Mouse (Mus musculus): ENCODE data around the gene Olfr463.

Olfr463 gene

DNA sequence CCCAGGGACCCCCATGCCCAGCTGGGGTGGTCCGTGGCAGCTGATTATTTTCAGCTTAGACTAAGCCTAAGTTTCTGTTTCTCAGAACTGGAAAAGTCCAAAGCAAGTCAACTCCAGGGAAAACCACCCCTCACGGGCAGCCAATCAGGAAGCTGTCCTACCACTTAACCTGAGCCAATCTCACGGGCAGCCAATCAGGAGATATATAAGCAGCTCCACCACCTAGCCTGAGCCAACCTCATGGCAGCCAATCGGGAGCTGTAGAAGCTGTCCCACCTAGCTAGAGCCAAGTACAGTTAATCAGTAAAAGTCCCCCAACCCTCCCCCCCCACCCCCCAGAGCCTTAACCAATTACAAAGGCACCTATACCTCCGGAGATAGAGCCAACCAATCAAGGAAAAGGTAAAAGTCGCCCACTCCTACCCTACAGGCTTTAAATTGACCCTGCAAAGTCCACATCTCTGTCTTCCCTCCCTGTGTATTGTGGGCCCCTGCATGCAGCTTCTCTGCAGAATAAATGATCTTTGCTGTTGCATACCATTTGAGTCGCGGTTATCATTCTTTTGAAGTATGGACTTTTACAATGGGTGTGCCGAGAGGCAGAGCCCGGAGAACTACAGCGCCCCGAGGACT, 50.1 kb downstream of the Olfr463 start:
- no peak for DNase-seq

All from cerebellum, postnatal 14 days (tissue).